Mouse (Mus musculus): Measurements from ENCODE around the gene Syne2. TPM values are rescaled to one million over a fixed set of nuclear protein-coding genes. Genes with fewer than 3 reads are reported as not detected.
A peak's percentile ranks its signal among the peaks of the same experiment; 100 is the strongest.

The Syne2 gene
- polyA plus RNA-seq, 1 experiment from 2014 or later: 64.1 TPM

DNA sequence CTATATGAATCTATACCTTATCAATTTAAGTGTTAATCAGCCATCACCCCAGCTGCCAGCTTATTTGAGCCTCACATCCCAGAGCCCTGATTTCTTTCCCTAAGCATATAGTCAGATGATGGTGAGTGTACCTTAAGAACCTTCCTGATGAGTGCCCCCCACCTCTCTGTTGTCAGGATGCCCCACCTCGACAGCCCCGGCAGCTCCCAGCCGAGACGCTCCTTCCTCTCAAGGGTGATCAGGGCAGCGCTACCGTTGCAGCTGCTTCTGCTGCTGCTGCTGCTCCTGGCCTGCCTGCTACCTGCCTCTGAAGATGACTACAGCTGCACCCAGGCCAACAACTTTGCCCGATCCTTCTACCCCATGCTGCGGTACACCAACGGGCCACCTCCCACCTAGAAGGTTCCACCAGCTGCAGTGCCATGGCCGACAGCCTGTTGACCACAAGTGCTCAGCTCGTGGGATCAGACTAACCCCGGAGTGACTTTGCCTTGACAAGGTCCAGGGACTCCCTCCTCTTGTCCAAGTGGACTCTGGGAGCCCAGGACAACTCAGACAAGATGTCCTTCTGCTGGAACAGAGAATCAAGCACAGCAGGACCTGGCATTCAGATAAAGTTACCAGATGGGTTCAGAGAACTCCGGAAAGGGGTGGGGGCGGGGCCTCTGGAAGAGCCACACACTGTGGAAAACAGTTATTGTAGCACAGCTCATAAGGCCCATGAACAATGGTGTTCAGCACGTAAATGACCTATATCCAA lies 291.9 kb downstream of the Syne2 start:
- H3K9ac ChIP-seq (ENCODE audit: low read depth, low read length): no peak overlapping the region
- no peak overlapping the region for H3K4me2 ChIP-seq
- H3K27ac ChIP-seq (ENCODE audit: low read depth, low read length): no peak overlapping the region
- H3K4me1 ChIP-seq (ENCODE audit: control insufficient read depth, insufficient read depth, low read length): no peaks in the 10 kb centered on the region
- 89% methylated on average over 15 of the region's 15 CpGs for WGBS (ENCODE audit: insufficient replicate concordance)
- H3K36me3 ChIP-seq (ENCODE audit: control insufficient read depth, insufficient read depth, low read length): peaks cover 27% of the 10 kb centered on the region
- H3K4me3 ChIP-seq (ENCODE audit: low read depth, low read length): no peak overlapping the region
- no peaks in the 10 kb centered on the region for H3K9me3 ChIP-seq (replicated peaks; ENCODE audit: control insufficient read depth, low read length)
- H3K27me3 ChIP-seq (ENCODE audit: control insufficient read depth, insufficient read depth, low read length): no peaks in the 10 kb centered on the region
- ATAC-seq (replicated peaks; ENCODE audit: insufficient number of reproducible peaks, low FRiP score, low TSS enrichment): no peak

DNA sequence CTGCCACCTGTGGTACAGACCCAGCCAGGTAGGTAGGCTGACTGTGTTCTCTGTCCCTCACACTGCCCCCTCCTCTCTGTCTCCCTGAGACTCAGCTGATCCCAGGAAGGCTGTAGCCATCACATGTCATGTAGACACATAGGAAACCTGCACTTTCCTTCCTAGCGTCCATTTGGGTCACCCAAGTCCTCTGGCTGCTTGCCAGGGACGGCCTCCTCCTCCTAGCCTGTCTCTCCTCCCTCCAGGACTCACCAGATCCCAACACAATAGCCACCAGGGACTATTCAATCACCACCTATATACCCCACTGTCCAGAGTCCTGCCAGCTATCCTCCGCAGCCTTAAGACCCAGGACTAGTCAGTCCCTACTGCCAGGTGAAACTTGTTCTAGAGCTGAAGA lies 293.1 kb downstream of the Syne2 start:
- 72% methylated on average over 3 of the region's 3 CpGs for WGBS (ENCODE audit: insufficient replicate concordance)

DNA sequence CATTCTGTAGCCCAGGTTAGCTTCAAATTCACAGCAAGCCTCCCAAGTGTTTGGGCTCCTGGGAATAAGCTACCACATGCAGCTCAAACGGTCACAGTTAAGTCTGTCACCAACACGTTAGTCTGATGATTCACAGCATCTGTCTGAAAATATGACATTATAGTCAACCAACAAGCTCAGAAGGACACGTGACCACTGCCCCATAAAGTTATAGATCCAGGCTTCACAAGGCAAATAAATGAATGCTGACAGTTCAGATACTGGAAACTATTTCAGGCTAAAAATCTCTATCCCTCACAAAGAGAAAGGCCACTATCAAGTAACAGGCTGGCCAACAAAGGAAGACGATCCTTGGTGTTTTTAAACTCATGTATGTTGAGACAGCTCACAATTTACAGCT lies 298.6 kb downstream of the Syne2 start:
- H3K4me1 ChIP-seq (ENCODE audit: control insufficient read depth, insufficient read depth, low read length): peaks cover 4% of the 10 kb centered on the region; the same call in 1 of the 2 replicates

More for the DNA sequence above, 293.1 kb downstream of the Syne2 start:
- H3K4me3 ChIP-seq (ENCODE audit: low read depth, low read length): no peak overlapping the region
- ATAC-seq (replicated peaks; ENCODE audit: insufficient number of reproducible peaks, low FRiP score, low TSS enrichment): no peak
- no peaks in the 10 kb centered on the region for H3K27me3 ChIP-seq (ENCODE audit: control insufficient read depth, insufficient read depth, low read length)
- H3K4me1 ChIP-seq (ENCODE audit: control insufficient read depth, insufficient read depth, low read length): no peaks in the 10 kb centered on the region
- H3K27ac ChIP-seq (ENCODE audit: low read depth, low read length): no peak overlapping the region
- no peak overlapping the region for H3K4me2 ChIP-seq
- no peaks in the 10 kb centered on the region for H3K9me3 ChIP-seq (replicated peaks; ENCODE audit: control insufficient read depth, low read length)
- H3K9ac ChIP-seq (ENCODE audit: low read depth, low read length): no peak overlapping the region
- H3K36me3 ChIP-seq (ENCODE audit: control insufficient read depth, insufficient read depth, low read length): peaks cover 22% of the 10 kb centered on the region

DNA sequence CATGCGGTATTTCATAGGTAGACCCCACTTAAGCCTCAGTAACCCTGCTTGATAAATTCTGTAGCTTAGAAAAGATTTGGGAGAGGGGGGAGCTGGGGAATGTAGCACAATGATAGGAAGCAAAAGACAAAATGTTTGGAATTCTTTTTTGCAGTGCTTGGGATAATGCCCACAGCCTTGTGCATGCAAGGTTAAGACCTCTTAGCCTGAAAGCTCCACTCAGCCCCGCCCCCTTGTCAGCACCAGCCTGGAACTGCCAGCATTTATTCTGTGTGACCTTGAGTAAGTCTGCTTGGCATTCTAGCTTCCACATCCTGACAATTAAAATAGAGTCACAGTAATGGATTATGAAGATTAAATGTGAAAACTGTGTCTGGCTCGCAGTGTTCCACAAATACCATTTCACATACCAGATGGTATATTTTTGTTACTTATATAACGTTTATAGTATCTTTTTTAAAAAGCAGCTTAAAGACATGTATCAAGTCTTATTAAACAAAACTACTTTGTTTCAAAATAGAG lies 299.8 kb downstream of the Syne2 start:
- Histone ChIP-seq H3K4me2 (no peak overlapping the region), H3K36me3 (ENCODE audit: control insufficient read depth, insufficient read depth, low read length) (no peaks in the 10 kb centered on the region), H3K4me3 (ENCODE audit: low read depth, low read length) (no peak overlapping the region), H3K9ac (ENCODE audit: low read depth, low read length) (no peak overlapping the region), H3K4me1 (ENCODE audit: control insufficient read depth, insufficient read depth, low read length) (peaks cover 4% of the 10 kb centered on the region; the same call in 1 of the 2 replicates), H3K27me3 (ENCODE audit: control insufficient read depth, insufficient read depth, low read length) (no peaks in the 10 kb centered on the region), H3K9me3 (replicated peaks; ENCODE audit: control insufficient read depth, low read length) (no peaks in the 10 kb centered on the region), H3K27ac (ENCODE audit: low read depth, low read length) (peak overlapping the region; percentile 70)
- 0 out of 2 replicates have a peak, but pooled peaks have one; percentile 61 for ATAC-seq (replicated peaks; ENCODE audit: insufficient number of reproducible peaks, low FRiP score, low TSS enrichment)
- 44% methylated on average over 4 of the region's 4 CpGs for WGBS (ENCODE audit: insufficient replicate concordance)

More for the DNA sequence above, 298.6 kb downstream of the Syne2 start:
- 65% methylated on average over 4 of the region's 4 CpGs for WGBS (ENCODE audit: insufficient replicate concordance)
- H3K4me2 ChIP-seq: no peak overlapping the region
- H3K4me3 ChIP-seq (ENCODE audit: low read depth, low read length): no peak overlapping the region
- no peak overlapping the region for H3K9ac ChIP-seq (ENCODE audit: low read depth, low read length)
- no peaks in the 10 kb centered on the region for H3K36me3 ChIP-seq (ENCODE audit: control insufficient read depth, insufficient read depth, low read length)
- no peaks in the 10 kb centered on the region for H3K9me3 ChIP-seq (replicated peaks; ENCODE audit: control insufficient read depth, low read length)
- 0 out of 2 replicates have a peak overlapping the region, but pooled peaks have one; percentile 22 for H3K27ac ChIP-seq (ENCODE audit: low read depth, low read length)
- ATAC-seq (replicated peaks; ENCODE audit: insufficient number of reproducible peaks, low FRiP score, low TSS enrichment): no peak
- no peaks in the 10 kb centered on the region for H3K27me3 ChIP-seq (ENCODE audit: control insufficient read depth, insufficient read depth, low read length)

DNA sequence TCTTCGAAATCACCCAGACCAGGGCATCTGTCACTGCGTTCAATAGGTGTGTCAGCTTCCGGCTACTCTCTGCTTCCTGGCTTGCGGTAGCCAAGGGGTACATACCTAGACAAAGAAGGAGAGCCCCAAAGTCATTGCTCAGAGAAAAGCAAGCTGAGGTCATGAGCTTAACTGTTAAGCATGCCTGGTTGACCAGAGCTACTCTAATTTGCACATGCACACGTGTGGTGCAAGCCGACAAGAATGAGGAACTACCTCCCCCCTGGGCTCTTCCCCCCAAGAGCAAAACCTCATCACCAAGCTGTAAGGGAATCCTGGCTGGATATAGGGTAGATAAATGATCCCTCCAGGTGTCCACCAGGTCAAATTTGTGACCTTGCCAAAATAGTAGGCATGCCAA lies 305.3 kb downstream of the Syne2 start:
- no peaks in the 10 kb centered on the region for H3K9me3 ChIP-seq (replicated peaks; ENCODE audit: control insufficient read depth, low read length)
- H3K27me3 ChIP-seq (ENCODE audit: control insufficient read depth, insufficient read depth, low read length): no peaks in the 10 kb centered on the region
- H3K4me1 ChIP-seq (ENCODE audit: control insufficient read depth, insufficient read depth, low read length): no peaks in the 10 kb centered on the region
- no peak overlapping the region for H3K4me3 ChIP-seq (ENCODE audit: low read depth, low read length)
- no peaks in the 10 kb centered on the region for H3K36me3 ChIP-seq (ENCODE audit: control insufficient read depth, insufficient read depth, low read length)
- 75% methylated on average over 6 of the region's 6 CpGs for whole genome bisulfite sequencing (ENCODE audit: insufficient replicate concordance)
- H3K4me2 ChIP-seq: no peak overlapping the region
- H3K9ac ChIP-seq (ENCODE audit: low read depth, low read length): no peak overlapping the region
- ATAC-seq (replicated peaks; ENCODE audit: insufficient number of reproducible peaks, low FRiP score, low TSS enrichment): no peak
- no peak overlapping the region for H3K27ac ChIP-seq (ENCODE audit: low read depth, low read length)

DNA sequence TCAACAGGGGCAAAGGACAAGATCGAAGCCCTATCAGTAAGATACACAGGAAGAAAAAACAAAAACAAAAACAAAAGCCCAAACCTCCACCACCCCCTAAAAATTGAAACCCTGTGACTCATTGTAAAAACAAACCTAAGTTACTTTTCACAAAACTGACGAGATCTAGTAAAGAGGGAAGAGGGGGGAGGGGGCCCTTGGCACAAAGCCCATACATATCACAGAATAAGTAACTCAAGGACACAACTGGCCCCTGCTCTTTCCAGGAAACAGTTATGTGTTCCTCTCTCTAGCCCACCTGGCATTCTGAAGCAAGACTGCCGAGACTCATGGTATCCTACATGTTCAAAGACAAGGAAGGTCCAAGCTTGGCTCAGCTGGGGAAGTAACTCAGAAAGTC lies 310.4 kb downstream of the Syne2 start:
- Histone ChIP-seq H3K4me1 (ENCODE audit: control insufficient read depth, insufficient read depth, low read length) (no peaks in the 10 kb centered on the region), H3K4me2 (no peak overlapping the region), H3K27me3 (ENCODE audit: control insufficient read depth, insufficient read depth, low read length) (no peaks in the 10 kb centered on the region), H3K9ac (ENCODE audit: low read depth, low read length) (no peak overlapping the region), H3K27ac (ENCODE audit: low read depth, low read length) (no peak overlapping the region), H3K9me3 (replicated peaks; ENCODE audit: control insufficient read depth, low read length) (no peaks in the 10 kb centered on the region), H3K4me3 (ENCODE audit: low read depth, low read length) (no peak overlapping the region), H3K36me3 (ENCODE audit: control insufficient read depth, insufficient read depth, low read length) (no peaks in the 10 kb centered on the region)
- ATAC-seq (replicated peaks; ENCODE audit: insufficient number of reproducible peaks, low FRiP score, low TSS enrichment): no peak
- 48% methylated on average over 3 of the region's 3 CpGs for WGBS (ENCODE audit: insufficient replicate concordance)

DNA sequence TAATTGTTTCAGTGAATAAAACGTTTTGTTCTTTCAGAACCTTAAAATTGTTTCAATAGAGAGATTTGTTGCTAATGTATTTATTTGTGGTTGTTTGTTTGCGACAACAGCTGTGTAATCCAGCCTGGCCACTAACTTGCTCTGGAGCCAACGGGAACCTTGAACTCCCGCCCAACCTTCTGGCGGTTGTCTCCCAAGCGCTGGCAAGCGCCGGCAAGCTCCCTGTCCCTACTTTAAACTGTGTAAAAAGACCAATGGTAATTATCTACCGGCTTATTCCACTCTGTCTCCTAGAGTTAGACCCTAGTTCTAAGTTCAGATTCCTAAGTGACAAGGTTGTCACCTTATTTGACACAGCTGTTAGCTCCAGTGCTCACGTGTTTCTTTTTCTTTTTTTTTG lies 310.9 kb downstream of the Syne2 start:
- no peak overlapping the region for H3K4me2 ChIP-seq
- no peak for ATAC-seq (replicated peaks; ENCODE audit: insufficient number of reproducible peaks, low FRiP score, low TSS enrichment)
- WGBS (ENCODE audit: insufficient replicate concordance): 77% methylated on average over 10 of the region's 10 CpGs

DNA sequence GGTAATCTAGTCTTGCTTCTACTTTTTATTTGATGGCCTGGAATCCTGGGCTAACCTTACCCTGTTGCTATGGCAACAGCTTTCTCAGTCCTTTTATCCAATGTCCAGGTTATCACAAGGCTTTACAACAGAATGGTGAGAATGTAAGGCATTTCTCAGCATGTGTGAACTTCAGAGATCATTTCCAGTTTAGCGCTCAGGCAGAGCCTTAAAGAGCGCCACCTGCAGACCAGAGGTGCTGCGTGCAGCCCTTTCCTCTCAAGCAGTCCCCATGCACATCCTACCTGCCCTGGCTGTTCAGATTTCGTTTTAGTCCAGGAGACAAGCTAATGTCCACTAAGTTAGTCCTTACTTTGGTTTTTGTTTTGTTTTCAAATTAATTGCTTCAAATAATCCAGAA lies 312.3 kb downstream of the Syne2 start:
- Histone ChIP-seq H3K4me3 (ENCODE audit: low read depth, low read length) (no peak overlapping the region), H3K9me3 (replicated peaks; ENCODE audit: control insufficient read depth, low read length) (no peaks in the 10 kb centered on the region), H3K4me2 (no peak overlapping the region), H3K27ac (ENCODE audit: low read depth, low read length) (no peak overlapping the region), H3K36me3 (ENCODE audit: control insufficient read depth, insufficient read depth, low read length) (no peaks in the 10 kb centered on the region), H3K27me3 (ENCODE audit: control insufficient read depth, insufficient read depth, low read length) (no peaks in the 10 kb centered on the region), H3K9ac (ENCODE audit: low read depth, low read length) (no peak overlapping the region), H3K4me1 (ENCODE audit: control insufficient read depth, insufficient read depth, low read length) (no peaks in the 10 kb centered on the region)
- 21% methylated on average over 4 of the region's 4 CpGs for WGBS (ENCODE audit: insufficient replicate concordance)
- ATAC-seq (replicated peaks; ENCODE audit: insufficient number of reproducible peaks, low FRiP score, low TSS enrichment): no peak

More for the DNA sequence above, 310.9 kb downstream of the Syne2 start:
- H3K9ac ChIP-seq (ENCODE audit: low read depth, low read length): no peak overlapping the region
- H3K36me3 ChIP-seq (ENCODE audit: control insufficient read depth, insufficient read depth, low read length): no peaks in the 10 kb centered on the region
- no peak overlapping the region for H3K4me3 ChIP-seq (ENCODE audit: low read depth, low read length)
- no peaks in the 10 kb centered on the region for H3K4me1 ChIP-seq (ENCODE audit: control insufficient read depth, insufficient read depth, low read length)
- H3K9me3 ChIP-seq (replicated peaks; ENCODE audit: control insufficient read depth, low read length): no peaks in the 10 kb centered on the region
- H3K27me3 ChIP-seq (ENCODE audit: control insufficient read depth, insufficient read depth, low read length): no peaks in the 10 kb centered on the region
- H3K27ac ChIP-seq (ENCODE audit: low read depth, low read length): no peak overlapping the region

DNA sequence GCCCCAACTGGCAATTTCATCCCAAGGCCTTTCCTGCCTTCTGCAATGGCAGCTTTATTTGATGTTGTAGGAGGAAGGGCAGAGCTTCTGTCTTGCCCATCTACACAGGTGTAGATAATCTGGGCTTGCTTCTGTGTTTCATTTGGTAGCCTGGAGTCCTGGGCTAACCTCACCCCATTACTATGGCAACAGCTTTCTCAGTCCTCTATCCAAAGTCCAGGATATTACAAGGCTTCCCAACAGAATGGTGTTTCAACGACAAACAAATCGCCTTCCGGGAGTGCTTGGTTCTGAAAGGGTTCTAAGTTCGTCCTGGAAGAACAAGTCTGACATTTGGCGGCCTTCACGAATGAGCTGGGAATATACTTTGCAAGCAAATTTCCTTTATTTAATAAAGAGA lies 313.0 kb downstream of the Syne2 start:
- Histone ChIP-seq H3K9ac (ENCODE audit: low read depth, low read length) (no peak overlapping the region), H3K4me1 (ENCODE audit: control insufficient read depth, insufficient read depth, low read length) (no peaks in the 10 kb centered on the region), H3K4me2 (no peak overlapping the region), H3K4me3 (ENCODE audit: low read depth, low read length) (no peak overlapping the region), H3K27me3 (ENCODE audit: control insufficient read depth, insufficient read depth, low read length) (no peaks in the 10 kb centered on the region), H3K9me3 (replicated peaks; ENCODE audit: control insufficient read depth, low read length) (no peaks in the 10 kb centered on the region), H3K36me3 (ENCODE audit: control insufficient read depth, insufficient read depth, low read length) (no peaks in the 10 kb centered on the region), H3K27ac (ENCODE audit: low read depth, low read length) (no peak overlapping the region)
- WGBS (ENCODE audit: insufficient replicate concordance): 78% methylated on average over 6 of the region's 6 CpGs
- no peak for ATAC-seq (replicated peaks; ENCODE audit: insufficient number of reproducible peaks, low FRiP score, low TSS enrichment)
